Mouse (Mus musculus) ovary, postnatal 10 days (tissue): ENCODE measurements around the gene Dpp6.

ENCODE experiments used
- DNase-seq: peaks from one replicate; pipeline ENCODE4 v3.0.0; 2022; ENCODE audit warnings: low spot score

The Dpp6 gene

GRCm38 (mm10) chr5:27066837-27067236 is 249.8 kb downstream of the Dpp6 start:
- DNase-seq, result no peak

- DNase-seq, result no peak
These were observed 258.2 kb downstream of the Dpp6 start for GRCm38 (mm10) chr5:27075131-27075591.

GRCm38 (mm10) chr5:27076046-27076445 is 259.0 kb downstream of the Dpp6 start:
- DNase-seq, result no peak

- no peak for DNase-seq
These were observed 260.8 kb downstream of the Dpp6 start for GRCm38 (mm10) chr5:27077821-27078220.

GRCm38 (mm10) chr5:27081275-27081674 is 264.3 kb downstream of the Dpp6 start:
- no peak for DNase-seq

- DNase-seq, result no peak
These were observed 266.8 kb downstream of the Dpp6 start for GRCm38 (mm10) chr5:27083762-27084161.

- no peak for DNase-seq
These were observed 291.2 kb downstream of the Dpp6 start for GRCm38 (mm10) chr5:27108221-27108620.

- no peak for DNase-seq
These were observed 305.5 kb downstream of the Dpp6 start for GRCm38 (mm10) chr5:27122479-27122878.

- no peak for DNase-seq
These were observed 305.9 kb downstream of the Dpp6 start for GRCm38 (mm10) chr5:27122944-27123343.

GRCm38 (mm10) chr5:27126034-27126433 is 309.0 kb downstream of the Dpp6 start:
- DNase-seq, result no peak

- no peak for DNase-seq
These were observed 316.2 kb downstream of the Dpp6 start for GRCm38 (mm10) chr5:27133196-27133595.

- no peak for DNase-seq
These were observed 317.5 kb downstream of the Dpp6 start for GRCm38 (mm10) chr5:27134436-27135005.

GRCm38 (mm10) chr5:27147397-27147945 is 330.5 kb downstream of the Dpp6 start:
- no peak for DNase-seq

- no peak for DNase-seq
These were observed 334.0 kb downstream of the Dpp6 start for GRCm38 (mm10) chr5:27151017-27151416.

- no peak for DNase-seq
These were observed 338.7 kb downstream of the Dpp6 start for GRCm38 (mm10) chr5:27155671-27156070.

GRCm38 (mm10) chr5:27156366-27156765 is 339.4 kb downstream of the Dpp6 start:
- DNase-seq, result no peak

GRCm38 (mm10) chr5:27161122-27161645 is 344.2 kb downstream of the Dpp6 start:
- DNase-seq, result no peak

GRCm38 (mm10) chr5:27168550-27168949 is 351.5 kb downstream of the Dpp6 start:
- DNase-seq, result no peak

GRCm38 (mm10) chr5:27184963-27185362 is 368.0 kb downstream of the Dpp6 start:
- DNase-seq, result no peak

GRCm38 (mm10) chr5:27191242-27191969 is 374.4 kb downstream of the Dpp6 start:
- DNase-seq, result no peak

- DNase-seq, result no peak
These were observed 377.2 kb downstream of the Dpp6 start for GRCm38 (mm10) chr5:27194157-27194556.

GRCm38 (mm10) chr5:27194975-27195374 is 378.0 kb downstream of the Dpp6 start:
- DNase-seq, result no peak
